Mouse (Mus musculus): ENCODE measurements around the gene Fam133b.

- no peak for TF ChIP-seq EP300 (IDR thresholded peaks at IDR 0.05; ENCODE audit: low read depth)
- no peak for TF ChIP-seq CTCF (IDR thresholded peaks at IDR 0.05; ENCODE audit: low read depth)
Observed at GRCm38 (mm10) chr5:3520493-3521359, 22.9 kb upstream of the Fam133b start.

Data from liver, embryonic 14.5 days (tissue).